Mouse (Mus musculus) telencephalon, adult 2 months (tissue): Measurements from ENCODE around the gene Sorcs2.

Experiments
- DNase-seq: peaks from one replicate; pipeline ENCODE4 v3.0.0-alpha.2; 2011; ENCODE audit warnings: low read depth, low spot score

Gene Sorcs2

GRCm38 (mm10) chr5:36397837-36398282, at the start of gene Sorcs2:
Sorcs2 (minus strand) TSS chr5:36398139.
- DNase-seq = no peak

- DNase-seq = no peak
Measured at GRCm38 (mm10) chr5:36446166-36446890, 48.4 kb upstream of the Sorcs2 start.

- no peak for DNase-seq
Measured at GRCm38 (mm10) chr5:36445028-36445427, 47.1 kb upstream of the Sorcs2 start.

- no peak for DNase-seq
Measured at GRCm38 (mm10) chr5:36444611-36445010, 46.7 kb upstream of the Sorcs2 start.

GRCm38 (mm10) chr5:36440741-36441140, 42.8 kb upstream of the Sorcs2 start:
- no peak for DNase-seq

GRCm38 (mm10) chr5:36436858-36437257, 38.9 kb upstream of the Sorcs2 start:
- no peak for DNase-seq

- no peak for DNase-seq
Measured at GRCm38 (mm10) chr5:36434398-36434967, 36.5 kb upstream of the Sorcs2 start.

GRCm38 (mm10) chr5:36431711-36432110, 33.8 kb upstream of the Sorcs2 start:
- DNase-seq = no peak

GRCm38 (mm10) chr5:36429551-36429950, 31.6 kb upstream of the Sorcs2 start:
- DNase-seq = no peak

GRCm38 (mm10) chr5:36427831-36428230, 29.9 kb upstream of the Sorcs2 start:
- DNase-seq = no peak

GRCm38 (mm10) chr5:36426404-36426803, 28.5 kb upstream of the Sorcs2 start:
- peak; percentile 58 for DNase-seq

- no peak for DNase-seq
Measured at GRCm38 (mm10) chr5:36424676-36425075, 26.7 kb upstream of the Sorcs2 start.

GRCm38 (mm10) chr5:36422689-36423088, 24.8 kb upstream of the Sorcs2 start:
- DNase-seq = no peak

GRCm38 (mm10) chr5:36419861-36420260, 21.9 kb upstream of the Sorcs2 start:
- no peak for DNase-seq

- no peak for DNase-seq
Measured at GRCm38 (mm10) chr5:36414712-36415331, 16.9 kb upstream of the Sorcs2 start.

GRCm38 (mm10) chr5:36398463-36399364, 775 bp upstream of the Sorcs2 start:
- DNase-seq = no peak

GRCm38 (mm10) chr5:36397384-36397759, 567 bp downstream of the Sorcs2 start:
- no peak for DNase-seq

GRCm38 (mm10) chr5:36396491-36397383, 1.2 kb downstream of the Sorcs2 start:
- DNase-seq = no peak

- no peak for DNase-seq
Measured at GRCm38 (mm10) chr5:36396011-36396410, 1.9 kb downstream of the Sorcs2 start.

- DNase-seq = no peak
Measured at GRCm38 (mm10) chr5:36394840-36395515, 3.0 kb downstream of the Sorcs2 start.
